Mouse (Mus musculus) frontal cortex, adult 2 months (tissue): ENCODE results near the gene Hoxb8. TPM values are rescaled to one million over a fixed set of nuclear protein-coding genes. Genes with fewer than 3 reads are reported as not detected.

Experiments used
- DNase-seq, 2 experiments: peaks; one replicate each; pipeline ENCODE4 v3.0.0; 2022; ENCODE audit warnings: low spot score in 1 of 2; ENCODE audit errors: extremely low spot score in 1 of 2
- polyA plus RNA-seq: library from polyadenylated mRNA; depleted of rRNA; stranded (reverse); fragments of >200 nt; gene quantifications from 2 replicates; pipeline ENCODE4 v1.2.3, GENCODE M21; 2012

Hoxb8 gene
- polyA plus RNA-seq, 1 experiment = not detected

GRCm38 (mm10) chr11:96267021-96267920, 14.4 kb upstream of the Hoxb8 start:
- DNase-seq = no peak

- DNase-seq = no peak
Measured at GRCm38 (mm10) chr11:96268031-96268745, 13.5 kb upstream of the Hoxb8 start.

GRCm38 (mm10) chr11:96269869-96270268, 11.8 kb upstream of the Hoxb8 start:
- DNase-seq = no peak

- DNase-seq = no peak
Measured at GRCm38 (mm10) chr11:96270996-96271540, 10.6 kb upstream of the Hoxb8 start, which contains the start of gene Hoxb9. Hoxb9 (plus strand) TSS chr11:96271457.

GRCm38 (mm10) chr11:96271541-96272011, 10.1 kb upstream of the Hoxb8 start:
- DNase-seq = no peak

- no peak for DNase-seq
Measured at GRCm38 (mm10) chr11:96272024-96272921, 9.4 kb upstream of the Hoxb8 start.

- DNase-seq = no peak
Measured at GRCm38 (mm10) chr11:96274428-96274827, 7.3 kb upstream of the Hoxb8 start.

GRCm38 (mm10) chr11:96275896-96276295, 5.8 kb upstream of the Hoxb8 start:
- DNase-seq = no peak

GRCm38 (mm10) chr11:96277151-96278044, 4.3 kb upstream of the Hoxb8 start:
- no peak for DNase-seq

GRCm38 (mm10) chr11:96278324-96278723, 3.4 kb upstream of the Hoxb8 start:
- DNase-seq = no peak

- DNase-seq = peak; percentile 59 to 94
Measured at GRCm38 (mm10) chr11:96278773-96279172, 2.9 kb upstream of the Hoxb8 start.

- DNase-seq = no peak
Measured at GRCm38 (mm10) chr11:96279421-96280233, 2.1 kb upstream of the Hoxb8 start.

GRCm38 (mm10) chr11:96280399-96281378, 1.0 kb upstream of the Hoxb8 start:
- DNase-seq = no peak

GRCm38 (mm10) chr11:96281396-96281795, 309 bp upstream of the Hoxb8 start:
- no peak for DNase-seq

- no peak for DNase-seq
Measured at GRCm38 (mm10) chr11:96282795-96283430, 1.2 kb downstream of the Hoxb8 start.

GRCm38 (mm10) chr11:96284041-96284749, 2.5 kb downstream of the Hoxb8 start:
- no peak for DNase-seq
